ENCODE assay signal across 8 mouse cellular contexts in genomic region chr17:71002081-71002743, GRCm38 (mm10). TPM values are rescaled to one million over a fixed set of nuclear protein-coding genes. Genes with fewer than 3 reads are reported as not detected.
DNase-seq lines count a peak whose midpoint lies in the region; ATAC-seq and TF ChIP-seq lines count a peak whose summit lies in the region.

TSS of gene Myom1 (plus strand) at chr17:71002633.

- ATAC-seq in forebrain, postnatal 0 days: peak; percentile 95
- peak; percentile 96 for ATAC-seq in lung, embryonic 15.5 days (ENCODE audit: borderline replicate concordance, extremely low read depth, low FRiP score, low TSS enrichment)

- peak; percentile 78 to 94 for TF ChIP-seq POLR2A in MEL (IDR thresholded peaks at IDR 0.05; ENCODE audit: control insufficient read depth in 1 of 2, insufficient read depth in 1 of 2, low read depth in 1 of 2, low read length in 2 of 2, poor library complexity in 1 of 2)
- peak; percentile 44; the same call in 1 of the 2 replicates for TF ChIP-seq POLR2A in cerebellum, adult 2 months (IDR thresholded peaks at IDR 0.05; ENCODE audit: borderline replicate concordance, insufficient read depth, low read length)

- under 1% methylated on average over 65 of the region's 65 CpGs for WGBS in cerebellum, adult 2 months
- WGBS in forebrain, postnatal 0 days: 1% methylated on average over 65 of the region's 65 CpGs
- under 1% methylated on average over 65 of the region's 65 CpGs for WGBS in lung, embryonic 15.5 days

- peak within 1 kb of the TSS; percentile 96 for H3K27ac ChIP-seq in MEL (ENCODE audit: control insufficient read depth, low read depth, low read length)
- H3K27ac ChIP-seq in cerebellum, adult 2 months (ENCODE audit: insufficient read depth, low read length): peak within 1 kb of the TSS; percentile 99
- peak within 1 kb of the TSS; percentile 95 for H3K27ac ChIP-seq in forebrain, postnatal 0 days (ENCODE audit: low read depth, low read length)
- H3K27ac ChIP-seq in lung, embryonic 15.5 days: peak within 1 kb of the TSS; percentile 100

- H3K9ac ChIP-seq in MEL (ENCODE audit: control insufficient read depth, low read depth, low read length, poor library complexity, severe bottlenecking): peak within 1 kb of the TSS; percentile 99
- H3K9ac ChIP-seq in forebrain, postnatal 0 days: peak within 1 kb of the TSS; percentile 77
- peak within 1 kb of the TSS; percentile 94 for H3K9ac ChIP-seq in lung, embryonic 15.5 days

- H3K4me3 ChIP-seq in MEL (ENCODE audit: control insufficient read depth in 1 of 2, insufficient read depth in 1 of 2, low read depth in 2 of 2, low read length in 2 of 2): peak within 1 kb of the TSS; percentile 94 to 98
- H3K4me3 ChIP-seq in cerebellum, adult 2 months (replicated peaks; ENCODE audit: insufficient read depth, low read depth, low read length): peak within 1 kb of the TSS; percentile 96
- peak within 1 kb of the TSS; percentile 90 for H3K4me3 ChIP-seq in forebrain, postnatal 0 days (ENCODE audit: low read depth, low read length)
- H3K4me3 ChIP-seq in lung, embryonic 15.5 days: peak within 1 kb of the TSS; percentile 80

- H3K4me2 ChIP-seq in forebrain, postnatal 0 days (ENCODE audit: low read depth): peak within 1 kb of the TSS; percentile 55
- H3K4me2 ChIP-seq in lung, embryonic 15.5 days: peak within 1 kb of the TSS; percentile 76

- peaks cover 0 to 18% of the 10 kb centered on the region in 2 experiments; a peak in 2 of 4 replicates for H3K36me3 ChIP-seq in MEL (ENCODE audit: control insufficient read depth in 1 of 2, insufficient read depth in 2 of 2, low read length in 2 of 2)
- H3K36me3 ChIP-seq in forebrain, postnatal 0 days (ENCODE audit: insufficient read depth): no peaks in the 10 kb centered on the region
- H3K36me3 ChIP-seq in lung, embryonic 15.5 days: no peaks in the 10 kb centered on the region

- H3K79me2 ChIP-seq in MEL (ENCODE audit: control insufficient read depth, insufficient read depth, low read length, poor library complexity): peaks cover 46% of the 10 kb centered on the region

- TF ChIP-seq EP300 in MEL (IDR thresholded peaks at IDR 0.05; ENCODE audit: low read depth in 1 of 2, low read length in 2 of 2): peak in 1 of 2 experiments; percentile 17; a peak in 1 of 4 replicates

- DNase-seq in MEL (ENCODE audit: low read depth, low spot score): peak; percentile 98
- DNase-seq in cerebellum, adult 2 months: peak; percentile 94 to 95
- peak; percentile 92 for DNase-seq in forebrain, postnatal 0 days
- peak; percentile 100 for DNase-seq in heart, postnatal 4 days
- peak; percentile 96 to 97 for DNase-seq in layer of hippocampus, adult 8-10 months (ENCODE audit: low spot score in 2 of 2)
- DNase-seq in ovary, adult 18-20 months (ENCODE audit: low spot score): peak; percentile 99
- peak; percentile 97 for DNase-seq in thymus, postnatal 0 days (ENCODE audit: low spot score)

- H3K27me3 ChIP-seq in MEL (ENCODE audit: control insufficient read depth in 1 of 2, insufficient read depth in 2 of 2, low read length in 2 of 2): no peaks in the 10 kb centered on the region
- H3K27me3 ChIP-seq in cerebellum, adult 2 months (ENCODE audit: control insufficient read depth, insufficient read depth, low read length): no peaks in the 10 kb centered on the region
- H3K27me3 ChIP-seq in forebrain, postnatal 0 days (ENCODE audit: insufficient read depth, low read length): no peaks in the 10 kb centered on the region
- H3K27me3 ChIP-seq in lung, embryonic 15.5 days: no peaks in the 10 kb centered on the region

- TF ChIP-seq CTCF in MEL (IDR thresholded peaks at IDR 0.05 in 2 of 3, conservative IDR thresholded peaks at IDR 0.05 in 1 of 3; ENCODE audit: control insufficient read depth in 1 of 3, insufficient read depth in 1 of 3, low read depth in 2 of 3, low read length in 3 of 3, poor library complexity in 1 of 3, severe bottlenecking in 1 of 3): peak in 2 of 3 experiments; percentile 13 to 32; a peak in 3 of 6 replicates
- TF ChIP-seq CTCF in cerebellum, adult 2 months (IDR thresholded peaks at IDR 0.05; ENCODE audit: borderline replicate concordance, insufficient read depth, low read depth, low read length): peak; percentile 16; the same call in 1 of the 2 replicates
- peak; percentile 78 for TF ChIP-seq CTCF in forebrain, postnatal 0 days (IDR thresholded peaks at IDR 0.05; ENCODE audit: low read depth)

- H3K9me3 ChIP-seq in MEL (replicated peaks; ENCODE audit: insufficient read depth, low read length): no peaks in the 10 kb centered on the region
- H3K9me3 ChIP-seq in forebrain, postnatal 0 days (ENCODE audit: low read length): no peaks in the 10 kb centered on the region
- H3K9me3 ChIP-seq in lung, embryonic 15.5 days: no peaks in the 10 kb centered on the region

- H3K4me1 ChIP-seq in MEL (ENCODE audit: control insufficient read depth in 1 of 2, insufficient read depth in 2 of 2, low read length in 2 of 2): peaks cover 6 to 21% of the 10 kb centered on the region in 2 experiments; a peak in 3 of 4 replicates
- no peaks in the 10 kb centered on the region for H3K4me1 ChIP-seq in cerebellum, adult 2 months (ENCODE audit: control insufficient read depth, insufficient read depth, low read length)
- H3K4me1 ChIP-seq in forebrain, postnatal 0 days (ENCODE audit: insufficient read depth): 0 out of 2 replicates have a peak, but pooled peaks cover 4% of the 10 kb centered on the region
- H3K4me1 ChIP-seq in lung, embryonic 15.5 days: peaks cover 44% of the 10 kb centered on the region

- no peak for TF ChIP-seq RAD21 in MEL (IDR thresholded peaks at IDR 0.05; ENCODE audit: low read depth, low read length)

TF ChIP-seq in MEL, 35 proteins besides CTCF, POLR2A, EP300 and RAD21 (continues in another document):
- TF ChIP-seq ELF1 (IDR thresholded peaks at IDR 0.05; ENCODE audit: low read depth, low read length): peak; percentile 93
- peak; percentile 89 for TF ChIP-seq NRF1 (IDR thresholded peaks at IDR 0.05; ENCODE audit: insufficient read depth, low read depth, low read length, poor library complexity, severe bottlenecking)
- TF ChIP-seq HCFC1 (IDR thresholded peaks at IDR 0.05; ENCODE audit: low read depth, low read length): peak; percentile 85
- peak; percentile 53; the same call in 1 of the 2 replicates for TF ChIP-seq BHLHE40 (IDR thresholded peaks at IDR 0.05; ENCODE audit: borderline replicate concordance, low read depth, low read length)
- no peak for TF ChIP-seq ZC3H11A (IDR thresholded peaks at IDR 0.05; ENCODE audit: low read depth, low read length)
- peak; percentile 48 for TF ChIP-seq TBP (IDR thresholded peaks at IDR 0.05; ENCODE audit: low read depth, low read length)
- TF ChIP-seq JUND (IDR thresholded peaks at IDR 0.05; ENCODE audit: low read depth, low read length): no peak
- TF ChIP-seq ZMIZ1 (IDR thresholded peaks at IDR 0.05; ENCODE audit: low read depth, low read length): peak; percentile 69
- peak; percentile 84; the same call in 1 of the 2 replicates for TF ChIP-seq E2F4 (IDR thresholded peaks at IDR 0.05; ENCODE audit: borderline replicate concordance, low read depth, low read length)
- peak; percentile 74; the same call in 1 of the 2 replicates for TF ChIP-seq MXI1 (IDR thresholded peaks at IDR 0.05; ENCODE audit: low read depth, low read length)
- TF ChIP-seq USF1 (IDR thresholded peaks at IDR 0.05; ENCODE audit: low read depth, low read length): peak; percentile 99
- no peak for TF ChIP-seq ZKSCAN1 (IDR thresholded peaks at IDR 0.05; ENCODE audit: low read depth, low read length)
- no peak for TF ChIP-seq MAFK (IDR thresholded peaks at IDR 0.05; ENCODE audit: borderline replicate concordance, low read depth, low read length)
- TF ChIP-seq UBTF (IDR thresholded peaks at IDR 0.05; ENCODE audit: borderline replicate concordance, insufficient read depth, low read depth, low read length): no peak
- no peak for TF ChIP-seq KAT2A (conservative IDR thresholded peaks at IDR 0.05; ENCODE audit: low read depth, low read length)
- peak; percentile 48 for TF ChIP-seq TCF12 (IDR thresholded peaks at IDR 0.05; ENCODE audit: low read depth, low read length)
- TF ChIP-seq POLR2AphosphoS2 (IDR thresholded peaks at IDR 0.05; ENCODE audit: low read length): 0 out of 2 replicates have a peak, but pooled peaks have one; percentile 55
- TF ChIP-seq MAZ (IDR thresholded peaks at IDR 0.05; ENCODE audit: low read depth, low read length): no peak
- TF ChIP-seq POLR2AphosphoS5 (IDR thresholded peaks at IDR 0.05; ENCODE audit: borderline replicate concordance, low read depth, low read length): 0 out of 2 replicates have a peak, but pooled peaks have one; percentile 9
- TF ChIP-seq NELFE (IDR thresholded peaks at IDR 0.05; ENCODE audit: low read depth, low read length): peak; percentile 75
- no peak for TF ChIP-seq RCOR1 (IDR thresholded peaks at IDR 0.05; ENCODE audit: low read depth, low read length)
- no peak for TF ChIP-seq CHD2 (IDR thresholded peaks at IDR 0.05; ENCODE audit: low read length)
- TF ChIP-seq GABPA (IDR thresholded peaks at IDR 0.05; ENCODE audit: low read depth, low read length): no peak
- TF ChIP-seq ETS1 (IDR thresholded peaks at IDR 0.05; ENCODE audit: low read depth, low read length): peak; percentile 34
- peak; percentile 88 for TF ChIP-seq MAX (IDR thresholded peaks at IDR 0.05; ENCODE audit: low read length)
- no peak for TF ChIP-seq SMC3 (IDR thresholded peaks at IDR 0.05; ENCODE audit: low read depth, low read length)
- no peak for TF ChIP-seq ZNF384 (IDR thresholded peaks at IDR 0.05; ENCODE audit: low read depth, low read length)
- TF ChIP-seq TAL1 (IDR thresholded peaks at IDR 0.05; ENCODE audit: low read length): no peak
- peak; percentile 63 to 93; a peak in 2 of 4 replicates for TF ChIP-seq USF2 (IDR thresholded peaks at IDR 0.05; ENCODE audit: borderline replicate concordance in 1 of 2, insufficient read depth in 1 of 2, low read depth in 1 of 2, low read length in 2 of 2)
- TF ChIP-seq MYB (IDR thresholded peaks at IDR 0.05; ENCODE audit: low read depth, low read length): no peak

RNA-seq across cellular contexts. Expression of gene Myom1, which starts in this region (rescaled TPM):
- total RNA-seq in MEL (2012; rRNA removed): 0.65 and 0.69 TPM in 2 replicates
- polyA plus RNA-seq in MEL (2012; ENCODE audit: insufficient read depth in 1 of 2, insufficient read length in 2 of 2, low read depth in 1 of 2, low replicate concordance in 2 of 2, missing spikeins in 1 of 2): under 1 TPM in 1 of 2 experiments, not detected in 1; 0.79 TPM
- 1.6 and 2.4 TPM in 2 replicates for polyA plus RNA-seq in cerebellum, adult 2 months (2012; rRNA removed)
- 1.5 and 2.0 TPM in 2 replicates for total RNA-seq in forebrain, postnatal 0 days (2014; rRNA removed)
- 0.52 and 1.2 TPM in 2 replicates for polyA plus RNA-seq in forebrain, postnatal 0 days (2015; fragmentation: Nextera tagmentation; extraction: Ambion mirVana)
- 100 to 1,000 TPM; 944 to 986 TPM for total RNA-seq in heart, postnatal 4 days (2021)
- 1 to 10 TPM; 2.3 to 4.2 (median 3.0) TPM for total RNA-seq in layer of hippocampus, adult 8-10 months (2022)
- polyA plus RNA-seq in lung, embryonic 15.5 days (2015; fragmentation: Nextera tagmentation; extraction: Ambion mirVana): 9.0 and 10.9 TPM in 2 replicates
- polyA plus RNA-seq in thymus, postnatal 0 days (2015; fragmentation: Nextera tagmentation; extraction: Ambion mirVana): 1.2 and 1.4 TPM in 2 replicates

Comparison
In these comparisons a context has a peak if more than half of its experiments do, and no peak if none do; other contexts are left out.
1. Peak in every context shown above with its lines: DNase-seq, ATAC-seq, H3K4me3 ChIP-seq and H3K27ac ChIP-seq.
2. RNA of gene Myom1 (total RNA-seq): 944 to 986 TPM in heart, postnatal 4 days; 2.3 to 4.2 TPM in layer of hippocampus, adult 8-10 months, 1.5 to 2.0 TPM in forebrain, postnatal 0 days and 0.65 to 0.69 TPM in MEL; every median in the first group is over 100 times any median in the second.
3. Peak in DNase-seq, H3K4me3 ChIP-seq, H3K27ac ChIP-seq and H3K9ac ChIP-seq in MEL; RNA of the gene not detected or under 1 TPM.
4. CTCF ChIP-seq: peak in every context shown above with its lines; median percentile 78 in forebrain, postnatal 0 days; 22 in MEL; 16 in cerebellum, adult 2 months.